Mouse (Mus musculus): Measurements from ENCODE around the gene Trim47. TPM values are rescaled to one million over a fixed set of nuclear protein-coding genes. Genes with fewer than 3 reads are reported as not detected.

Gene Trim47
- polyA plus RNA-seq, 1 experiment: 101 TPM

- no peak for TF ChIP-seq MYOG (IDR thresholded peaks at IDR 0.05; ENCODE audit: control insufficient read depth in 1 of 3, insufficient read depth in 1 of 3, insufficient read length in 2 of 3, low read depth in 2 of 3)
- no peak for TF ChIP-seq REST (IDR thresholded peaks at IDR 0.05; ENCODE audit: insufficient read depth, insufficient read length)
- TF ChIP-seq TCF12 (IDR thresholded peaks at IDR 0.05; ENCODE audit: insufficient read depth, poor library complexity, severe bottlenecking): no peak
- TF ChIP-seq CEBPB (IDR thresholded peaks at IDR 0.05; ENCODE audit: insufficient read depth, poor library complexity, severe bottlenecking): no peak
- TF ChIP-seq E2F4 (IDR thresholded peaks at IDR 0.05; ENCODE audit: insufficient read depth): no peak
- no peak for TF ChIP-seq MAX (IDR thresholded peaks at IDR 0.05; ENCODE audit: low read depth)
- TF ChIP-seq MYOD1 (IDR thresholded peaks at IDR 0.05; ENCODE audit: control insufficient read depth in 1 of 3, insufficient read length in 2 of 3, low read depth in 2 of 3): no peak
- no peak for TF ChIP-seq POLR2A (IDR thresholded peaks at IDR 0.05; ENCODE audit: insufficient read length, low read depth)
- TF ChIP-seq SRF (IDR thresholded peaks at IDR 0.05; ENCODE audit: control insufficient read depth, insufficient read length, low read depth): no peak
- no peak for TF ChIP-seq USF1 (IDR thresholded peaks at IDR 0.05; ENCODE audit: low read depth)
- no peak for TF ChIP-seq TCF3 (IDR thresholded peaks at IDR 0.05; ENCODE audit: insufficient read length, low read depth)
- no peak for TF ChIP-seq POLR2AphosphoS2 (IDR thresholded peaks at IDR 0.05; ENCODE audit: insufficient read length, low read depth)
- no peak overlapping the region for H3K4me3 ChIP-seq
- peaks cover 14% of the 10 kb centered on the region for H3K79me2 ChIP-seq (ENCODE audit: control insufficient read depth, insufficient read depth)
- H3K4me2 ChIP-seq (ENCODE audit: low read depth): no peak overlapping the region
- peaks cover 13% of the 10 kb centered on the region for H3K36me3 ChIP-seq (ENCODE audit: control insufficient read depth, insufficient read depth)
- H3ac ChIP-seq (ENCODE audit: control insufficient read depth, insufficient read length): no peak overlapping the region
- H3K27me3 ChIP-seq (ENCODE audit: control insufficient read depth, insufficient read depth, insufficient read length): no peaks in the 10 kb centered on the region
Measured at GRCm38 (mm10) chr11:116170003-116170800, 43.2 kb upstream of the Trim47 start.

- H3K79me2 ChIP-seq (ENCODE audit: control insufficient read depth, insufficient read depth): peaks cover 14% of the 10 kb centered on the region
- H3K36me3 ChIP-seq (ENCODE audit: control insufficient read depth, insufficient read depth): peaks cover 13% of the 10 kb centered on the region
- H3ac ChIP-seq (ENCODE audit: control insufficient read depth, insufficient read length): no peak overlapping the region
- H3K4me2 ChIP-seq (ENCODE audit: low read depth): no peak overlapping the region
- no peaks in the 10 kb centered on the region for H3K27me3 ChIP-seq (ENCODE audit: control insufficient read depth, insufficient read depth, insufficient read length)
- TF ChIP-seq REST (IDR thresholded peaks at IDR 0.05; ENCODE audit: insufficient read depth, insufficient read length) (no peak), TCF3 (IDR thresholded peaks at IDR 0.05; ENCODE audit: insufficient read length, low read depth) (no peak), MYOD1 (IDR thresholded peaks at IDR 0.05; ENCODE audit: control insufficient read depth in 1 of 3, insufficient read length in 2 of 3, low read depth in 2 of 3) (no peak), USF1 (IDR thresholded peaks at IDR 0.05; ENCODE audit: low read depth) (no peak), E2F4 (IDR thresholded peaks at IDR 0.05; ENCODE audit: insufficient read depth) (no peak), TCF12 (IDR thresholded peaks at IDR 0.05; ENCODE audit: insufficient read depth, poor library complexity, severe bottlenecking) (no peak), CEBPB (IDR thresholded peaks at IDR 0.05; ENCODE audit: insufficient read depth, poor library complexity, severe bottlenecking) (no peak), POLR2AphosphoS2 (IDR thresholded peaks at IDR 0.05; ENCODE audit: insufficient read length, low read depth) (no peak), POLR2A (IDR thresholded peaks at IDR 0.05; ENCODE audit: insufficient read length, low read depth) (no peak)
- H3K4me3 ChIP-seq: no peak overlapping the region
Measured at GRCm38 (mm10) chr11:116169214-116169613, 42.2 kb upstream of the Trim47 start.

DNA sequence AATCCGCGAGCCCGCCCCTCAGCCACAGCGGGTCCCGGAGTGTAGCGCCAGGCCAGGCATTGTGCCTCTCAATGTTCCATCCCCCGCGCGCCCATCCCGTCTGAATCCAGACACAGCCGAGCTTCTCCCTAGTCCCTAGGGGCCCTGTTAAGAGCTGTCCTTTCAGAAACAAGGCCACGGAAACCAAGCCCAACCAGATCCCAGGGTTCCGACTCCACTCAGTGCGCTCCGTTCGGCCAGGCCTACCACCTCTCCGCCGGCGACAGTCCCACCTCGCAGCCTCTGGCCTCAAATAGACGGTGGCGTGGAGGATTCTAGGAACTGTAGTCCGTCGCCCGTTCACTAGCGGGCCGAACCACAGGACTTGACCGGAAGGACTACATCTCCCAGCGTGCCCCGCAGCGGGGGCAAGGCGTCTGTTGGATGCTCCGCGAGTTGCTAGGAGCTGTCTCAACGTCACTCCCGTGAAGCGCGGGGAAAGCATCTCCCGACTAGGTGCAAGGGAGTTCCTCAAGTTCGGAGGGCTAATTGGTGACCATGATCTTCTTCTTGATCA lies 41.0 kb upstream of the Trim47 start, which contains the start of gene Fbf1:
Gene Fbf1, minus strand, starts transcription at position 283 of the 556 bp plus-strand sequence.
- Histone ChIP-seq H3K27me3 (ENCODE audit: control insufficient read depth, insufficient read depth, insufficient read length) (no peaks in the 10 kb centered on the region), H3K79me2 (ENCODE audit: control insufficient read depth, insufficient read depth) (peaks cover 18% of the 10 kb centered on the region), H3K4me3 (peak within 1 kb of the TSS; percentile 54), H3K4me2 (ENCODE audit: low read depth) (peak within 1 kb of the TSS; percentile 97), H3ac (ENCODE audit: control insufficient read depth, insufficient read length) (peak within 1 kb of the TSS; percentile 14), H3K36me3 (ENCODE audit: control insufficient read depth, insufficient read depth) (peaks cover 9% of the 10 kb centered on the region)
- peak; percentile 98 for TF ChIP-seq POLR2A (IDR thresholded peaks at IDR 0.05; ENCODE audit: insufficient read length, low read depth)
- TF ChIP-seq TCF3 (IDR thresholded peaks at IDR 0.05; ENCODE audit: insufficient read length, low read depth): no peak
- TF ChIP-seq TCF12 (IDR thresholded peaks at IDR 0.05; ENCODE audit: insufficient read depth, poor library complexity, severe bottlenecking): no peak
- TF ChIP-seq CEBPB (IDR thresholded peaks at IDR 0.05; ENCODE audit: insufficient read depth, poor library complexity, severe bottlenecking): no peak
- peak in 1 of 3 experiments; percentile 25 for TF ChIP-seq MYOG (IDR thresholded peaks at IDR 0.05; ENCODE audit: control insufficient read depth in 1 of 3, insufficient read depth in 1 of 3, insufficient read length in 2 of 3, low read depth in 2 of 3)
- TF ChIP-seq POLR2AphosphoS2 (IDR thresholded peaks at IDR 0.05; ENCODE audit: insufficient read length, low read depth): peak; percentile 95
- TF ChIP-seq SRF (IDR thresholded peaks at IDR 0.05; ENCODE audit: control insufficient read depth, insufficient read length, low read depth): peak; percentile 61
- TF ChIP-seq MYOD1 (IDR thresholded peaks at IDR 0.05; ENCODE audit: control insufficient read depth in 1 of 3, insufficient read length in 2 of 3, low read depth in 2 of 3): peak in 1 of 3 experiments; percentile 9
- TF ChIP-seq REST (IDR thresholded peaks at IDR 0.05; ENCODE audit: insufficient read depth, insufficient read length): no peak
- TF ChIP-seq MAX (IDR thresholded peaks at IDR 0.05; ENCODE audit: low read depth): no peak
- TF ChIP-seq USF1 (IDR thresholded peaks at IDR 0.05; ENCODE audit: low read depth): no peak
- TF ChIP-seq E2F4 (IDR thresholded peaks at IDR 0.05; ENCODE audit: insufficient read depth): no peak

DNA sequence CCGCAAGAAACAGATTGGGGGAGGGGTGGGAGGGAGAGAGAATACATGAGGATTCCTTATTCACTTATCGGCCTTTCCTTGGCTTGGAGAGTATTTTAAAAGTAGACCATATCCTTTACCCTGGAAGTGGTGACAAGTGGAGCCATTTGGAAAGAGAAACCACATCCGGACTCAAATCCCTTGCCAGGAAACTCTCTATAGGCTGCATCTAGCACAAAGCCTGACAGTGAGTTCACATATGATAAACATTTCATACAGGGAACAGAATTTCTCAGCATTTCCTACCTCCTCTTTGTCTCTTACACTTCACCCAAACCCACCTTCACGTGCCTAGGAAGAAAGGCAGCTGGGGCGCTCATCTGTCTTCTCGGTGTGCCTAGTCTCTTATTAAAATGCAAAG lies 40.2 kb upstream of the Trim47 start:
- Histone ChIP-seq H3K36me3 (ENCODE audit: control insufficient read depth, insufficient read depth) (peaks cover 9% of the 10 kb centered on the region), H3ac (ENCODE audit: control insufficient read depth, insufficient read length) (peak overlapping the region; percentile 14), H3K4me3 (peak overlapping the region; percentile 54), H3K4me2 (ENCODE audit: low read depth) (peak overlapping the region; percentile 97), H3K79me2 (ENCODE audit: control insufficient read depth, insufficient read depth) (peaks cover 18% of the 10 kb centered on the region), H3K27me3 (ENCODE audit: control insufficient read depth, insufficient read depth, insufficient read length) (no peaks in the 10 kb centered on the region)
- no peak for TF ChIP-seq E2F4 (IDR thresholded peaks at IDR 0.05; ENCODE audit: insufficient read depth)
- no peak for TF ChIP-seq MYOG (IDR thresholded peaks at IDR 0.05; ENCODE audit: control insufficient read depth in 1 of 3, insufficient read depth in 1 of 3, insufficient read length in 2 of 3, low read depth in 2 of 3)
- TF ChIP-seq REST (IDR thresholded peaks at IDR 0.05; ENCODE audit: insufficient read depth, insufficient read length): no peak
- no peak for TF ChIP-seq CEBPB (IDR thresholded peaks at IDR 0.05; ENCODE audit: insufficient read depth, poor library complexity, severe bottlenecking)
- no peak for TF ChIP-seq POLR2AphosphoS2 (IDR thresholded peaks at IDR 0.05; ENCODE audit: insufficient read length, low read depth)
- TF ChIP-seq USF1 (IDR thresholded peaks at IDR 0.05; ENCODE audit: low read depth): no peak
- TF ChIP-seq POLR2A (IDR thresholded peaks at IDR 0.05; ENCODE audit: insufficient read length, low read depth): no peak
- TF ChIP-seq TCF12 (IDR thresholded peaks at IDR 0.05; ENCODE audit: insufficient read depth, poor library complexity, severe bottlenecking): no peak
- no peak for TF ChIP-seq TCF3 (IDR thresholded peaks at IDR 0.05; ENCODE audit: insufficient read length, low read depth)
- no peak for TF ChIP-seq MYOD1 (IDR thresholded peaks at IDR 0.05; ENCODE audit: control insufficient read depth in 1 of 3, insufficient read length in 2 of 3, low read depth in 2 of 3)
- TF ChIP-seq MAX (IDR thresholded peaks at IDR 0.05; ENCODE audit: low read depth): no peak
- no peak for TF ChIP-seq SRF (IDR thresholded peaks at IDR 0.05; ENCODE audit: control insufficient read depth, insufficient read length, low read depth)
